Mouse (Mus musculus) right cerebral cortex, postnatal 10 days (tissue): ENCODE measurements around the gene Kcnj4.

Experiments
- DNase-seq, 2 experiments: peaks; one replicate each; pipeline ENCODE4 v3.0.0; 2021; ENCODE audit warnings: low spot score in 2 of 2

Kcnj4 gene

DNA sequence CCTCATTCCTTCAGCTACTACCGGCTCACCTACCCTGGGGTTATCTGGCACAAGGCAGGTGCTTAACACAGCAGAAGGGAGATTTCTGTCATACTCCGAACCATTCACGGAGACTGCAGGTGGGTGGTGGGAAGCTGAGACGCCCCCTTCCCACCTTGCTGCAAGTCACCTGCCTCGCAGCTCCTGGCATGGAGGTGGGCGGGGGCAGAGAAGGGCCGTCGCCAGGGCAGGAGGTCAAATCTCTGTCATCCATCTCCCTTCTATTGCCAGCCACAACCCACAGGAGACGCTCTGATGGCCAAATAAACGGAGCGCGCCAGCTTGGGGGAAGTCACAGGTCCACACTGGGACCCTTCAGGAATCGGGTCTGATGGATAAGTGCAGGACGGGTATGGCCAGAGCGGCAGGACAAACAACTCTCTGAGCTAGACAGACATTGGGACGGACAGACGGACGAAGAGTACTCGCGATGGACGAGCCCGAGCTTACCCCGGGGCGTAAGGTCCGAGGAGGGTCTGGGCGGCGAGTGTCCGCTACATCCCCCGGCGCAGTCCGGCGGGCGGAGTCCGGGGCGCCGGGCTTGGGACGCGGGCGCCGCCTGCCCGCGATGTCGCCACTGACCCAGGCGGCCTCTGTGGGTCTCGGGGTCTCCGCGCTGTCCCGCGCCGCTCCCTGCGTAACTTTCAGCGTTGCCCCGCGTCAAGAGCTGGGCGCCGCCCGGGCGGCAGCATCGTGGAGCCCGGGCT, at the start of gene Kcnj4:
Kcnj4 (minus strand) TSS at position 535 of the 746 bp plus-strand sequence.
- DNase-seq = no peak

DNA sequence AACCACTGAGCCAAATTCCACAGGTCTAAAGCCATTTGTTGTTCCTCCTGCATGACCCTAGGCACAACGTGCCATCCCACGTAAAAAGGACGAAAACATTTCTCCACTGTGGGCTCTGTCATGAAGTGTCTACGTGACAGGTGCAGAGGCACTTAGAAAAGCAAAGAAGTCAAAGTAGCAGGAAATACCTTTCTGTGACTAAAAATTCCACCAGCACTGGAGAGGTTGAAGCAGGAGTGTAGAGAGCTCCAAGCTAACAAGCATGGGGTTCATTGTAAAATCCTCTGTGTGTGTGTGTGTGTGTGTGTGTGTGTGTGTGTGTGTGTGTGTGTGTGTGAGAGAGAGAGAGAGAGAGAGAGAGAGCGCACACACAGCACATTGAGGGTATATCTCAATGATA, 47.5 kb upstream of the Kcnj4 start:
- DNase-seq = no peak

- DNase-seq = no peak
These were observed 43.2 kb upstream of the Kcnj4 start for GRCm38 (mm10) chr15:79548226-79548625.

DNA sequence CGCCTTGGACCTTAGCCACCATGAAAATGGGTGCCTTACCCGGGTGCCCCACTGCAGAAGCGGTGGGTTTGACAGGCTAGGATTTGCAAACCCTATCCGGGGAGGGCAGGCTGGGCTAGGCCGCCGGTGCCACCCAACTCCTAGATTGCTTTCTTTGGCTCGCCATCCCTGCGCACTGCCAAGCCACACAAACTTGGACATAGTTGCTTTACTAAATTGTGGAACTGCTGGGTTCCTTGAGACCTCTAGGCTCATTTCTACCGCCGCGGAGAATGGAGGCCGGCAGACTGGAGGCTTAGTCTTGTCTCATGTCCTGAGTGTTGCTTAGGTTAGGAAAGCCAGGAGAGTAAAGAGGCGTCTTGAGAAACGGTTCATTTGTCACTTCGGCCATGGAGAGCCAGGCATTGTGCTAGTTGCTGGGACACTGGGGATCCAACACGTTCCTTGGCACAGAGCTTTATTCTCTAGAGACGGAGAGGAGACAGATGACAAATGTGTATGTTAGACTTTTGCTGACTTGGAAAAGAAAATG, 42.3 kb upstream of the Kcnj4 start:
- DNase-seq = no peak

DNA sequence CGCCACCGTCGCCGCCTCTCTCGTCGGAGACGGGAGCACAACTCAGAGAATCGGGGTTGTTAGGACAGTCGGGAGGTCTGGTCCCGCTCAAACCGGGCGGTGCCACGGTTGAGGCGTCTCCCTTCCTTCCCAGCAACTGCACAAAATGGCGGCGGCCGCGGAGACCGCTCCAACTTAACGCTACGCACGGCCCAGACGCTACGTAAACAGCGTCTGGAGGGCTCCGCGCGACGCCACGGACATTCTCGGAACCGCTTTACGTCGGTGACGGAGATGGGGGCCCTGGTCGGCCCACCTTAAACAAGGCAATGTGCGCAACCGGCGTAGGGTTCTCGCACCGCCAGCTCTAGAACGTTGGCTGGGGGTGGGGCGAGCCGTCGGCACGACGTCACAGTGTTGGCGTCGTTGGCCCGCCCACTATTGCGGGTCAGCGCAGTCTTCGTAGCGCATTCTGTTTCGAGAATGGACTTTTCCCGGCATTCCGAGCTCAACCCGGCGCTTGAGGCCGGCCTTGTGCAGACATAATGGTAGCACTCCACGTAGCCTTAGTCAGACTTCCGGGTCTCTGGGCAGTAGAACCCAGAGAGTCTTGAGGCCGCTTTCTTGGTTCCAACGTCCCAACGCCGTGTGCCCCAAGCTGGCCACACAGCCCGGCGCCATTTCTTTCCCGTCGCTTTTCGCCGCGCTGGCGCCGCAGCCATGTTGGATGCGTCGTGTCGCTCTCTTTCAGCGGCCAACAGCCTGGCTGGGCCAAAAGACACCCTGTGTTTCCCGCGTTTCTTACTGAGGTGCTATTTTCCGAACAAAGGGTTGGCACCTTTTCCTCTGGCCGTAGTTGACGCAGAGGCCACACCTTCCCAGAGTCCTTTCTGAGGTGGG, 41.6 kb upstream of the Kcnj4 start, which contains the start of gene Ddx17:
Ddx17 (minus strand) TSS at position 332 of the 879 bp plus-strand sequence.
- peak; percentile 98 to 99 for DNase-seq

- peak; percentile 65 for DNase-seq
These were observed 40.9 kb upstream of the Kcnj4 start for GRCm38 (mm10) chr15:79545921-79546399.

DNA sequence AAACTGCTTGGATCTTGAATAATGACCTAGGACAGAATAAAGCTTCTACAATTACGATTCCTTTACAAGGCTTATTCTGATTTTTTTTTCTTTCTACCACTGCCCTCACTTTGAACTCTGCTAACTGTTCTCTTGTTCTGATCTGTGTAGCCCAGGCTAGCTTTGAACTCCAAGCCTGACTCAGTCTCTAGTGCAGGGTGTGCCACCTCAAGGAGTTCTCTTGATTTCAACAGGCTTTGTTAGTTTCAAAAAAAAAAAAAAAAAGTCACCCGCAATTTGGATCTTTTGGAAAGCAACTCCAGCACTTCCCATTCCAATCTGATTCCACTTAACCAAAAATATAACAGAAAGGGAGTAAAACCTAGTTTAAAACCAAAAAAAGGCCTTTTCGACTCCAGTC, 40.5 kb upstream of the Kcnj4 start:
- no peak for DNase-seq

- no peak for DNase-seq
These were observed 38.9 kb upstream of the Kcnj4 start for GRCm38 (mm10) chr15:79543968-79544367.

DNA sequence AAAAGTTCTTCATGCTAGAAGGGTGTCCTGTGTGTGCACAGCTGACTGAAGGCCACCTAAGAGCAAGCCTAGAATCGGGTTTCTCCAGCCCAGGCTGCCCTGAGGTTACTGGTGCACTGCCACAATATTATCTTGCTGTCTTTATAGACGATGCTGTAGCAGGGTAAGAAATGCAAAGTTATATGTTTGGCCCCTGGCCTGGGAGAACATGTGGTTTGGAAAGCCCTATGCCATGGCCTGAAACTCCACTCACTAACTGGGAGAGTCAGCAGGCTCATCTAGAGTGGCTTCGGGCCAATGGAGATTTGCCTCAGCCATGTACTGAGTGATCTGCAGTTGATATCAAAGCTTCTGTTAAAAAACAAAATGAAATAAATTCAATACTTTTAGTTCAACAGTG, 28.8 kb upstream of the Kcnj4 start:
- DNase-seq = no peak

DNA sequence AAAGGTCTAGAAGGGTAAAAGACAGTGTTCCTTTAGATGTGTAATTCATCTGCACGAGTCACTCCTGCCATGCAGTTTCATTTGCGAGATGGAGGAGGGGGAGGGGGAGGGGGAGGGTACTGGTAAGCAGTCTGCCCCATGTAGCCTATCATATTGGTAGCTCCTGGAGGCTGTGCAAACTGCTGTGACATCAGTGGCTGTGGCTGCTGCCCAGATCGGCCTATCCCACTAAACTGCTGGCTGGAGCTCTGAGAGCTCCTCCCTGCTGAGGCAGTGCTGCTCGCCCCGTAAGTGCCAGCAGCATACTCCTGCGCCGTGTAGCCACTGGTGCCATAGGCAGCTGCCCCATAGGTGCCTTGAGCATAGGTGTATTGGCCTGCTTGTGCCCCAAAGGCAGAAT, 24.9 kb upstream of the Kcnj4 start:
- no peak for DNase-seq

DNA sequence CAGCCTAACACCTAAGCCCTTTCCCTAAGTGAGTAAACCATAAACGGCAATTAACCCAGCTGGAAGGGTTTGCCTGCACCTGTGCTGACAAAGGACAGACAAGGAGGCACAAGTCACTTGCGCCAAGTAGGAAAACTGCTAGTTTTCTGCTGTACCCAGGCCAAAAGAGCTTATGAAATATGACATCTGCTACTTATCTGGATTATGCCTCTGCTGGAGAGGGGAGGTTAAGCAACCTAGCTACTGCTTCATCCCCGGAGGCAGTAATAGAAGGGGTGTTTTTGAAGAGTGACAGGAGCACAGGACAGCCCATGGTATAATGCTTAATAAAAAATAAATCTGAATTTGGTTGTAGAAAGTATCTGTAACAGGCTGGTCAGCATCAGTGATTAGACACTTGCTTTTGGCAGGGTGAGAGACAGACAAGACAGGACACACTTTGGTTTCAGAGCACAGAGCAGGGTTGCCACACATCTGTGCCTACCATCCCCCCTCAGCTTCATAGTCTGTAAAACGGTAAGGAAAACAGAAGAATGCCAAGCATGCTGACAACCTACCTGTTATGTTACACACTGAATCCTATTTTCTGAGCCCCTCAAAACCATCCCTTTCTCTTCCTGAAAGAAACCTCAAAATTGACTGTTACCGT, 23.1 kb upstream of the Kcnj4 start:
- DNase-seq = no peak

GRCm38 (mm10) chr15:79527192-79527591, 22.2 kb upstream of the Kcnj4 start:
- no peak for DNase-seq

DNA sequence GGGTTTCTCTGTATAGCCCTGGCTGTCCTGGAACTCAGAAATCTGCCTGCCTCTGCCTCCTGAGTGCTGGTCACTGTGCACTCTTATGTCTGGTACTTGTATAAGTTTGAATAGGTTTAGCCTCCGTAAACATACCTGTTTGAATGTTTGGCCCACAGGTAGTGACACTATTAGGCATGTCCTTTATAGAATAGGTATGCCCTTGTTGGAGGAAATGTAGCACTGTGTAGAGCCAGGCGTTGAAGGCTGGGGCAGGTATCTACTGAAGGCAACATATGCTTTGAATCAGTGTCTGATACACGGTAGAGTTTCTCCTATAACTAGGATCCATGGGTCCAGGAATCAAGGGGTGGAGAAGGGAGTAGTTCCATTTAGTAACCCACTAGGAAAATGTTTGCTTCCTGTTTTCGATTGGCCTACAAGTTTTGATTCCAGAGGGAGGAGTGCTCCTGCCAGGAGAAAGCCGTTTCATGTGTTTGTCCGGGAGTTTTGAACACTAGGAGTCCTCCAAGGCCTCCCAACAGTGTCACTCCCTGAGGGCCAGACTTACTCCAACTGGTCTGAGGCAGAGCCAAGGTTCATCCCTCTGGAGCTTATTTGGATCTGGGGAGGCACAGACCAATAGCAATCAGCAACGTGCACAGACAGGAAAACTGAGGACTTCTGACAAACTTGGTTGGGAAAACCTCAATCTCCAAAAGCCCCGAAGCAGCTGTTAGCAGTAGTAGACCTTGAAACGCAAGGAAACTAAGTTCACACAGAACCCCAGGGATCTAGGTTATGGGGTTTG, 21.1 kb upstream of the Kcnj4 start:
- DNase-seq = no peak

- DNase-seq = no peak
These were observed 20.5 kb upstream of the Kcnj4 start for GRCm38 (mm10) chr15:79525564-79525963.

GRCm38 (mm10) chr15:79519400-79520220, 14.6 kb upstream of the Kcnj4 start:
- DNase-seq = no peak

DNA sequence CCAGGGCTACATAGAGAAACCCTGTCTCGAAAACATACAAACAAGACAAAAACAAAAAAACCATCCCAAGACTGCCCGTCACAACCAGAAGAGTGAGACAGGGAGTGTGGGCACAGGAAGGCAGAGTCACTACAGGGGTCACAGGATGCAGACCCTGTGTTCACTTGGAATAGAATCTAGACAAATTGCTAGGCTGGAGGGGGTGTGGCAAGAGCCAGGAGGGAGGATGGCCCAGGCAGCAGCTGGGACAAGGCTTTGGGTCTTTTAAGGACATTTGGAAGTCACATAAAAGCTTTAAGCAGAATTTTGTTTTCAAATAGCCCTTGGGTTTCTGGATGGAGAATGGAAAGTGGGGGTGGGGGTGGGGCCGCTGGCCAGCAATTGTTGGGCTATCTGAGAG, 13.5 kb upstream of the Kcnj4 start:
- no peak for DNase-seq

GRCm38 (mm10) chr15:79517710-79518109, 12.7 kb upstream of the Kcnj4 start:
- DNase-seq = no peak

GRCm38 (mm10) chr15:79516171-79517096, 11.4 kb upstream of the Kcnj4 start, which contains the start of gene Kdelr3:
Gene Kdelr3, plus strand, starts transcription at chr15:79516411.
- no peak for DNase-seq

DNA sequence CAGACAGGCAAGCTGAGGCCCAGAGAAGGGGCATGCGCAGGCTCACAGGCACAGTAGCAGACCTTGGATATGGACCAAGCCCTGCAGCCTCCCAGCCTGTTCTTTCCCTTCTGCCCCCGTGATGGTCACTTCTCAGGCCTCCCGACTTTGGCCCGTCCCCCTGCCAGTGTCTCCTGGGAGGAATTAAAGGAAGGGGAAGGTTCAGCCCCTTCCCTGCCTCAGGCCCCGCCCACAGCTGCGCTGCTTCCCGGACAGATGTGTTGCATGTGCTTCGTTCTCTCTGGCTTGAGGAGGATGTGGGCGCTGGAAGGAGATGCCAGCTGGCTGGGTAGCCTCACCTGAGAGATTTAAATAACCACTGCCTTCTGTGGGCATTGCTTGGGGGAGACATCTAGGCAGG, 8.9 kb upstream of the Kcnj4 start:
- no peak for DNase-seq
